Mouse (Mus musculus) cerebellum, postnatal 25 days (tissue): Measurements from ENCODE around the gene Rasal3.

Experiments
- DNase-seq, 2 experiments: peaks; one replicate each; pipeline ENCODE4 v3.0.0; 2021; ENCODE audit warnings: mixed read lengths in 2 of 2

Rasal3 gene

DNA sequence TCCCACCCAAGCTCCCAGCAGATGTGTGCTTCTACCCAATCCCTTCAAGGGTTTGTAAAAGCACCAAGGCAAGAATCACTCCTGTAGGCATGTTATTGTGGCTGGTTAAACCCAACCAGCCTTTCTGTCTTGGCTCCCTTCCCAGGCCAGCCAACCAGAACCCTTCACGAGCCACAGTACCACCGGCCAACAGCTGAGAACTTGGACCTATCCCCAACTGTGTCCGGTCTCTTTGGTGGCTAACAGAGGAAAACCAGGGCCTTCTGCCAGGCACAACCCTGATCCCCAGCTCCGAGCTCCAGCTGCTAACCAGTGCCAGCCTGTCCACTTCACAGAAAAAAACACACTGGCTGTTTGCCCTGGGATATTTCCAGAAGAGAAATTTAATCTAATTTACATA is 49.7 kb downstream of the Rasal3 start:
- DNase-seq = peak; percentile 70 to 83

DNA sequence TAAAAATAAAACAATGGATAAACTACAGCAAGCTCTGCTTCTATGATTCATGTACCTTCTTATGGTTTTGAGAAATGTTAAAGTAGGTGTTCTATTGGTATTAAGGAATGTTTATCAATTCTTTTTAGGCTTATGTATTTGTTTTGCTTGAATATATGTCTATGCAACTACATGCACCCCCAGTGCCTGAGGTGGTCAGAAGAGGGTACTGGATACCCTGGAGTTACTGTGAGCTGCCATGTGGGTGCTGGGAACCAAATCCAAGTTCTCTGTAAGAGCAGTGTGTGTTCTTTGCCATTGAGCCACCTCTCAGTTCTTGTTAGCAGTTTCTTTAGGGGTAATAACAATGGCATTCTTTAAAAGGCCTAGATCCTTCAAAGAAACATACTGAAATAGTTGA is 51.7 kb downstream of the Rasal3 start:
- no peak for DNase-seq

DNA sequence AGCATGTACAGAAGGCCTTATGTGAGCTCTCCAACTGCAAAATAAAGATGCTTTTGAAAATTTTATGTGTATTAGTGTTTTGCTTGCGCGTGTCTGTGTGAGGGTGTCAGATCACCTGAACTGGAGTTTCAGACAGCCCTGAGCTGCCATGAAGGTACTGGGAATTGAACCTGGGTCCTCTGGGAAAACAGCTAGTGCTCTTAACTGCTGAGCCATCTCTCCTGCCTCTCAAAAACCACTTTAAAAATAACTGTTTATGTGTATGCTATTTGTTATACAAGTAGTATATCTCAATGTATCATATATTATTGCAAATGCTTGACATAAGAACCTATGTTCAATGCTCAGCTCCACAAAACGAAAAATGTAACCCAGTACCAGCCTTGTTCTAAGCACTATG is 52.1 kb downstream of the Rasal3 start:
- DNase-seq = no peak

DNA sequence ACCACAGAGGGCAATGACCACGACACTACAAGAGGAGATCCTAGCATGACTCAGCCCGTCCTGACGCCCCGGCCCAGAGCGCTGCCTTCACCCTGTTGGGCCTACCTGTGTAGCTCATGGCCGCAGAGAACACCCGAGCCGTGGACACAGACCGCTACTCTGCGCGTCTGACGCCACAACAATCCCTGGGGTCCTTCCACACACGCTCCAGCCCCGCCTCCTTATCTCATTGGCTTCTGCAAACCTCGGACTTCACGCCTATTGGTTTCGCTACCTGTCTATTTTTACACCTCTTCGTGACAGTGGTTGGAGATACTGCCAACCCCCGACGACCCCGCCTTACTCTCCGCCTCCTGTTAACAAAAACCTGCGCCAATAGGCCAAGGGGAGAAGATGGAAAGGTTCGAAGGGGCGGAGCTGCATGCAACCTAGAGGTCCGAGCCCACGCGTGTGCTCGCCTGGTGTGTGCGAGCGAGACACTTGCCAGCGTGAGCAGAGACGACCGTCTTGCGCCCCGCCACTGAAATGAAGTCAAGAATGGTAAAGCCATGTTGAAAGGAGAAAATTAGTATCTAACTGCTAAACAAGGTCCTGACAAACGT is 52.9 kb downstream of the Rasal3 start, which contains the start of gene Akap8l:
Gene Akap8l (minus strand): TSS at position 226 of the 602 bp plus-strand sequence.
- peak; percentile 96 for DNase-seq

DNA sequence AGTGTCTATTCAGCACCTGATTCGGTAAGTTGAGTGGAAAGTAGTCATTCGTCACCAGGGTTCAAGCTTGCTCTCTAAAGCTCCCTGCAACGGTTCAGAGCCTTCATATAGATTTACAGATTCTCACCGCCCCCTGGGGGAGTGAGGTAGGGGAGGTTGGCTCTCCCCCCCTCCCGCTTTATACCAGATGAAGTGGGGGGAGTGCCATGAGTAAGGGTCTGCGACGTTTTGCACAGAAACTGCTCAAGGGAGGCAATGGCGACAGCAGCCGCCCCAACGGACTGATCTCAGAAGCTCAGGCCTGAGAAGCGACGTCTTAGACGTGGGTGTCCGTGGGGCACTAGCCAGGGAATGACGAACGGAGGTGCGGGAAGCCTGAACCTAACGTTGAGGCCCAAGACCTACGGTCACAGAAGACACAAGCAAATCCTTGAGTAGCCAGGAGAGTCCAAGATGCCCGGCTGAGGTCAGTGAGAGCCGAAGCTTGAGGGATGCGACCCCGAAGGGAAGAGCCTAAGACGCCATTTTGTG is 53.5 kb downstream of the Rasal3 start:
- no peak for DNase-seq

DNA sequence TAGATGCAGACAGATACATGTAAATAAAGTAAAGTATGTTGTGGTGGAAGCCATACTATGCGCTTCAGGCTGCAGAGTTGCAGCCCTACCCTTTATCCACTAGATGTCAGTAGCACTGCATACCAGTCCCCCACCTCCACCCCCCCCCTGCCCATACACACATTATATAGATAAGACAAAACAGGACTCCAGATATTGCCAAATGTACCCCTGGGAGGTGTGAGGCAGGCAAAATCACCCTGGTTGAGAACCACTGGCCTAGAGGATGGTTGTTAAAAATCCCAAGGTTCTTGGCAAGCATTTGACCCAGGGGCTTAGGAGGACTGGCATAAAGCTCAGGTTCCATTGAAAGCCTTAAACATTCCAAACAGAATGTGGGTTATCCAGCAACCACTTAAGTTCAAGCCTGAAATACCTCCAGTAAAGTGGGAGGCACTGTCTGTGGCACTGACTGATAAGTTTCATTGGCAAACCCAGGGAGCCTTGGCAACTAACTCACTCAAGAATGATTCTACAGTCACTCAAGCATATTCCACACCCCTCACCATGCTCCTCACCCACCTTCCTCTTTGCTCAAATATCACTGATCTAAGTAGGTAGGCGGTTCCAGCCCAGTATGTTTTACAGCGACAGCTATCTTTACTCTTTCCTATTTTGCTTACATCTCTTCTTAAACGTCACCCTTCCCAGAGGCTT is 54.2 kb downstream of the Rasal3 start:
- DNase-seq = peak; percentile 51 to 70

DNA sequence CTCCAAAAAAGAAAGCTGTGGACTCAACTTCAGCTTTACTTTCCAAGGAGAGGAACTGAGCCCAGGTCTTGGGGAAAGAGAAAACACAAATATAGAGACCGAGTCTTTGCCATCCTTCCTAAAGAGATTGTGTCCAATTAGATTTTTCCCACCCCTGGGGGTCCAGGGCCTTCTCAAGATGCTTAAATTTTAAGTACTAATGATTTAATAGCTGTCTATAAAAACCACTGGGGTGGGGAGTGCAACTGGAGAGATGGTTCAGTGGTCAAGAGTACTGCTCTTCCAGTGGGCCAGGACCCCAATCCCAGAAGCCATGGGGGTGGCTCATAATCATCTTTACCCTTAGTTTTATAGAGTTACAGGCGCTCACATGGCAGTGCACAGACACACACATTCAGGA is 55.0 kb downstream of the Rasal3 start:
- DNase-seq = no peak

DNA sequence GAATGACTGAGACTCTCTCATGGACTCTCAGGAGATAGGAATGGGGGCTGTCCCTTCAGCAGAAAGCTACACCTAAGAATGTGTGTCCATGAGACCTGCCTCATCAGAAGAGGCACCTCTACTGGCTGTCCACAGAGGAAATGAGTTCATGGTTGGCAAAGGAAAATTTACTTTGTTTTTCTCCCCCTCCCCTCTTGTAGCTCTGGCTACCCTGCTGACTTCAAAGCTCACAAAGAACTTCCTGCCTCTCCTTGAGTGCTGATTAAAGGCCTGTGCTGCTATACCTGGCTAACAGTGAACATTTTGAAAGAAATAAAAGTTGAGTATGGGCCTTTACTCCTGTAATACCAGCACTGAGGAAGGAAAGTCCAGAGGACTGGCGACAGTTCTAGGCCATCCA is 62.3 kb downstream of the Rasal3 start:
- DNase-seq = no peak
